Mouse (Mus musculus) cortical plate, adult 2 months (tissue): Measurements from ENCODE around the gene 4921517D22Rik.
"Not testable (repeated sequence)": the region's sequence is repeated elsewhere in the genome, so short reads cannot be mapped to it uniquely, and the experiment has no call there.

Source experiments
- CTCF ChIP-seq: fragments of 200-500 bp; IDR thresholded peaks from 2 replicates; pipeline ENCODE4 v1.5.1; 2011; ENCODE audit warnings: mild to moderate bottlenecking, control low read depth, low read length; ENCODE audit not compliant: insufficient read depth; ENCODE audit errors: extremely low read depth
- POLR2A ChIP-seq: fragments of 200-500 bp; IDR thresholded peaks from 2 replicates; pipeline ENCODE4 v1.6.1; 2011; ENCODE audit warnings: mild to moderate bottlenecking, low read length, control low read depth; ENCODE audit not compliant: insufficient read depth; ENCODE audit errors: extremely low read depth

DNA sequence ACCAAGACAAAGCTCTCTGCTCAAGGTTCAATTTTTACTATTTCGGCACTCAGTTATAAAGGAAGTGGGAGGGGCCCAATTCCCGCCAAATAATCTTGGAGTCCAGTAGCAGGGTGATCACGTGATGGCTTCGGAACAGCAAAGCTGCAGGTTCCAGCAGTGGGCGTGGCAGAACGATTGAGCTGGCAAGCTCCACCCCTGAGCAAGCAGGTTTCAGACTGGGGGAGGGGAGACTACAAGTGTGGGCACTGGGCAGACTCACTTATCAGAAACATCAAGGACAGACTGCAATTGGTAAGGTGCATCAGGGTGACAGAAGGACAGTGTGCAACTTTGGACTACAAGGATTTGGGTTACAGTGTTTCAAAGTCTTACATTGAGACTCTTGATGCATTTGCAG, 40.4 kb upstream of the 4921517D22Rik start:
- not testable (repeated sequence) for TF ChIP-seq POLR2A, CTCF
